In genomic region chr4:135425625-135426024, GRCm38 (mm10) we compare ENCODE assay signal across 11 mouse cellular contexts. TPM values are rescaled to one million over a fixed set of nuclear protein-coding genes. Genes with fewer than 3 reads are reported as not detected.
A peak's percentile ranks its signal among the peaks of the same experiment; 100 is the strongest.
DNase-seq lines count a peak whose midpoint lies in the region; ATAC-seq and TF ChIP-seq lines count a peak whose summit lies in the region.
"Had no signal": no experiment of that assay in that cellular context is flagged by ENCODE, and none has a peak within 500 bp of the region (broad histone marks: within the 10 kb centered on the region; RNA-seq: fewer than 3 reads in every experiment).

No protein-coding gene starts in this region.

- TF ChIP-seq CTCF in liver, postnatal 0 days (IDR thresholded peaks at IDR 0.05; ENCODE audit: low read depth): no peak

- ATAC-seq in forebrain, embryonic 15.5 days (replicated peaks): peak; percentile 57; the same call in 1 of the 2 replicates
- ATAC-seq in forebrain, embryonic 13.5 days: no peak
- ATAC-seq in frontal cortex, adult (ENCODE audit: low TSS enrichment): peak; percentile 92
- ATAC-seq in liver, postnatal 0 days: no peak
- ATAC-seq: inflammation-experienced regulatory T-cells, adult 6 months had no signal

- H3K9me3 ChIP-seq in forebrain, embryonic 15.5 days: no peaks in the 10 kb centered on the region
- H3K9me3 ChIP-seq in forebrain, embryonic 13.5 days (replicated peaks): no peaks in the 10 kb centered on the region
- no peaks in the 10 kb centered on the region for H3K9me3 ChIP-seq in liver, postnatal 0 days (ENCODE audit: low read length)

- 62% methylated on average over 9 of the region's 9 CpGs for WGBS in forebrain, embryonic 15.5 days
- 82% methylated on average over 9 of the region's 9 CpGs for WGBS in forebrain, embryonic 13.5 days
- 73% methylated on average over 9 of the region's 9 CpGs for WGBS in liver, postnatal 0 days (ENCODE audit: insufficient replicate concordance)

- H3K4me3 ChIP-seq in forebrain, embryonic 15.5 days: no peak overlapping the region
- H3K4me3 ChIP-seq in forebrain, embryonic 13.5 days: no peak overlapping the region
- H3K4me3 ChIP-seq in liver, postnatal 0 days (ENCODE audit: low read depth, low read length): no peak overlapping the region

- peak; percentile 62 to 70 for DNase-seq in layer of hippocampus, postnatal 14 days (ENCODE audit: low spot score in 2 of 2)
- DNase-seq in right cerebral cortex, postnatal 10 days (ENCODE audit: low spot score in 2 of 2): peak; percentile 84 to 90
- DNase-seq in c-Kit-positive CD71-positive TER-119-positive erythroid progenitor cells, embryonic 14.5 days (ENCODE audit: low spot score): no peak
- no peak for DNase-seq in embryo, embryonic 10 days (ENCODE audit: low spot score)
- DNase-seq in liver, postnatal 0 days: no peak
- DNase-seq: heart, adult 18-20 months; kidney, postnatal 36 days had no signal

- H3K27me3 ChIP-seq in forebrain, embryonic 15.5 days: no peaks in the 10 kb centered on the region
- H3K27me3 ChIP-seq in forebrain, embryonic 13.5 days: no peaks in the 10 kb centered on the region
- no peaks in the 10 kb centered on the region for H3K27me3 ChIP-seq in liver, postnatal 0 days (ENCODE audit: insufficient read depth, low read length)

- no peak overlapping the region for H3K4me2 ChIP-seq in forebrain, embryonic 15.5 days (replicated peaks)
- H3K4me2 ChIP-seq in forebrain, embryonic 13.5 days: no peak overlapping the region
- H3K4me2 ChIP-seq in liver, postnatal 0 days (ENCODE audit: low read depth, low read length): no peak overlapping the region

- H3K4me1 ChIP-seq in forebrain, embryonic 15.5 days: peaks cover 6% of the 10 kb centered on the region; the same call in 1 of the 2 replicates
- no peaks in the 10 kb centered on the region for H3K4me1 ChIP-seq in forebrain, embryonic 13.5 days
- no peaks in the 10 kb centered on the region; the same call in 1 of the 2 replicates for H3K4me1 ChIP-seq in liver, postnatal 0 days (ENCODE audit: insufficient read depth)

- H3K27ac ChIP-seq in forebrain, embryonic 15.5 days (replicated peaks): no peak overlapping the region
- H3K27ac ChIP-seq in forebrain, embryonic 13.5 days: no peak overlapping the region
- H3K27ac ChIP-seq in liver, postnatal 0 days (ENCODE audit: low read depth): no peak overlapping the region

- TF ChIP-seq EP300 in liver, postnatal 0 days (IDR thresholded peaks at IDR 0.05; ENCODE audit: low read depth): no peak

- no peak overlapping the region for H3K9ac ChIP-seq in forebrain, embryonic 15.5 days (replicated peaks)
- H3K9ac ChIP-seq in forebrain, embryonic 13.5 days: no peak overlapping the region
- no peak overlapping the region for H3K9ac ChIP-seq in liver, postnatal 0 days (replicated peaks)

- peaks cover 3% of the 10 kb centered on the region; the same call in 1 of the 2 replicates for H3K36me3 ChIP-seq in forebrain, embryonic 15.5 days
- H3K36me3 ChIP-seq in forebrain, embryonic 13.5 days (ENCODE audit: poor library complexity, severe bottlenecking): peaks cover 19% of the 10 kb centered on the region; the same call in 1 of the 2 replicates
- peaks cover 2% of the 10 kb centered on the region; the same call in 1 of the 2 replicates for H3K36me3 ChIP-seq in liver, postnatal 0 days (replicated peaks; ENCODE audit: insufficient read depth, low read length)

RNA-seq across cellular contexts. Expression of gene Rcan3, which starts 8.0 kb away (rescaled TPM):
- 25.4 and 27.4 TPM in 2 replicates for polyA plus RNA-seq in forebrain, embryonic 15.5 days (2015; fragmentation: Nextera tagmentation; extraction: Ambion mirVana)
- polyA plus RNA-seq in forebrain, embryonic 13.5 days (2015; fragmentation: Nextera tagmentation; extraction: Ambion mirVana): 14.8 and 20.9 TPM in 2 replicates
- 10 to 100 TPM; 30.6 to 32.5 TPM for total RNA-seq in layer of hippocampus, postnatal 14 days (2021)
- 3.7 and 4.9 TPM in 2 replicates for polyA plus RNA-seq in liver, postnatal 0 days (2015; fragmentation: Nextera tagmentation; extraction: Ambion mirVana)

RNA-seq across cellular contexts. Expression of gene Ncmap, which starts 27.6 kb away (rescaled TPM):
- polyA plus RNA-seq in forebrain, embryonic 15.5 days (2015; fragmentation: Nextera tagmentation; extraction: Ambion mirVana): 0.50 and 0.63 TPM in 2 replicates
- 0.64 and 0.79 TPM in 2 replicates for polyA plus RNA-seq in forebrain, embryonic 13.5 days (2015; fragmentation: Nextera tagmentation; extraction: Ambion mirVana)
- total RNA-seq in layer of hippocampus, postnatal 14 days (2021): 1 to 10 TPM in 1 of 2 experiments, under 1 TPM in 1; 0.60 to 1.2 TPM
- 0.12 and 0.14 TPM in 2 replicates for polyA plus RNA-seq in liver, postnatal 0 days (2015; fragmentation: Nextera tagmentation; extraction: Ambion mirVana)
- total RNA-seq: heart, adult 18-20 months had no signal

Comparison
In these comparisons a context has a peak if more than half of its experiments do, and no peak if none do; other contexts are left out.
1. ATAC-seq: peak in forebrain, embryonic 15.5 days (single experiment) and frontal cortex, adult (single experiment); none in forebrain, embryonic 13.5 days (single experiment) and liver, postnatal 0 days (single experiment).
2. DNase-seq: peak in layer of hippocampus, postnatal 14 days (2 of 2) and right cerebral cortex, postnatal 10 days (2 of 2); none in c-Kit-positive CD71-positive TER-119-positive erythroid progenitor cells, embryonic 14.5 days (single experiment), embryo, embryonic 10 days (single experiment) and liver, postnatal 0 days (single experiment).